Mouse (Mus musculus) erythroblast, embryonic 14.5 days (primary cell): ENCODE measurements at regions not wholly inside any gene's neighbourhood (a gene's known extent, or its start where the extent isn't known, plus 50 kb on each side); places are given as distances from the start of the nearest gene placed in this dataset.

ENCODE experiments used
- H3K27me3 ChIP-seq: 2 replicates; pipeline ENCODE4 v1.6.1; 2012; ENCODE audit warnings: inconsistent platforms; ENCODE audit not compliant: control insufficient read depth
- H3K36me3 ChIP-seq: 2 replicates; pipeline ENCODE4 v1.6.1; 2012; ENCODE audit warnings: mild to moderate bottlenecking, inconsistent platforms; ENCODE audit not compliant: control insufficient read depth
- H3K4me1 ChIP-seq: 2 replicates; pipeline ENCODE4 v1.6.1; 2012; ENCODE audit warnings: inconsistent platforms; ENCODE audit not compliant: control insufficient read depth
- H3K4me3 ChIP-seq: replicated peaks from 2 replicates; pipeline ENCODE3; 2012; ENCODE audit warnings: moderate library complexity, mild to moderate bottlenecking, inconsistent platforms
- H3K9me3 ChIP-seq: 2 replicates; pipeline ENCODE4 v1.6.1; 2012; ENCODE audit warnings: low read length, inconsistent platforms, mixed read lengths; ENCODE audit not compliant: control insufficient read depth
- GATA1 ChIP-seq: IDR thresholded peaks from 2 replicates; pipeline ENCODE4 v1.6.1; 2012; ENCODE audit warnings: low read length, inconsistent platforms, mixed read lengths
- TAL1 ChIP-seq: IDR thresholded peaks from 3 replicates; pipeline ENCODE4 v1.6.1; 2012; ENCODE audit warnings: low read length, inconsistent platforms, mixed read lengths

GRCm38 (mm10) chr13:97438277-97438676 lies 197.4 kb downstream of the Enc1 start:
- no peak overlapping the region for H3K4me3 ChIP-seq
- peaks cover 91% of the 10 kb centered on the region for H3K27me3 ChIP-seq
- H3K4me1 ChIP-seq = peaks cover 15% of the 10 kb centered on the region

GRCm38 (mm10) chr13:97436719-97437350 lies 195.9 kb downstream of the Enc1 start:
- H3K4me1 ChIP-seq = peaks cover 7% of the 10 kb centered on the region
- H3K4me3 ChIP-seq = no peak overlapping the region
- peaks cover 92% of the 10 kb centered on the region for H3K27me3 ChIP-seq
- no peaks in the 10 kb centered on the region for H3K36me3 ChIP-seq
- TF ChIP-seq TAL1 (no peak), GATA1 (no peak)
- H3K9me3 ChIP-seq = no peaks in the 10 kb centered on the region

More at GRCm38 (mm10) chr13:97438277-97438676, 197.4 kb downstream of the Enc1 start:
- Histone ChIP-seq H3K9me3 (no peaks in the 10 kb centered on the region), H3K36me3 (no peaks in the 10 kb centered on the region)
- no peak for TF ChIP-seq GATA1
- TF ChIP-seq TAL1 = no peak

DNA sequence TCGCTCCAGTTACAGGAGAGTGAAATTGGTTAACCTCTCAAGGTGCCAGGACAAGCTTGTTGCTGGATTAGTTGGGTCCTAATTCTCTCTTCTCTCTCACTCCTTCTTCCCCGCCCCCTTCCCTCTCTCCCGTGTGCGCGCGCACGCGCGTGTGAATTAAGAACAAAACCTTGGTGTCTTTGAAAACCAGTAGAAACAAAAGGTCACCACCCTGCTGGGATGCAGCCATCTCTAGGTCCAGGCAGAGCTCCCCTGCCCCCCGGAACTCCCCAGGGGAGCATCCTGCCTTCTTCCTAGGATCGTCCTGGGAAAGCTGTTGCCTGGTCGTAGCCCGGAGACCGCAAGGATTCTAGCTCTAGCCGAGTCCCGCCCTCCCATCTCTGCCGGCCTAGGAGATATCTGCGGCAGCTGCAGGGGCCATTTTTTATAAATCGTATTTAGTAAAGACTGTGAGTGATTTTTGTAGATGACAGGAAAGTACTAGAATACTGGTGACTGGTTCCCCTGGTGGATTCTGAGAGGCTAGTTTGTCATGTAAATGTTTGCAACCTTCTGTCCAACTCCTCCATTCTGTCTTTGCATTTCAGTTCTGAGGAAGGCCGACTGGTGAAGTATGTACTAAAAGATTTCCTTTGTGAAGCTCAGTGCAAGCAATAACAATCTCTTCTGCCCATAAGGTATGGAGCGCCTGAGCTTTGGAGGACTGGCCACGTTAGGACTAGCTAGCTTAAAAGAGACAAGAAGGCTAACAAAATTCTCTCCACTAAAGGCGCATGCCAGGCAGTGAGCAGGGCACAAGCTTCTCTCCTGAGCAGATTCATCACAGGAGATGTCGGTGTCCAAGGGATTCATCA lies 195.2 kb downstream of the Enc1 start:
- peak overlapping the region; percentile 14 for H3K4me3 ChIP-seq
- peaks cover 86% of the 10 kb centered on the region for H3K27me3 ChIP-seq
- TF ChIP-seq TAL1 = no peak
- no peak for TF ChIP-seq GATA1
- peaks cover 7% of the 10 kb centered on the region for H3K4me1 ChIP-seq
- no peaks in the 10 kb centered on the region for H3K9me3 ChIP-seq
- H3K36me3 ChIP-seq = no peaks in the 10 kb centered on the region

DNA sequence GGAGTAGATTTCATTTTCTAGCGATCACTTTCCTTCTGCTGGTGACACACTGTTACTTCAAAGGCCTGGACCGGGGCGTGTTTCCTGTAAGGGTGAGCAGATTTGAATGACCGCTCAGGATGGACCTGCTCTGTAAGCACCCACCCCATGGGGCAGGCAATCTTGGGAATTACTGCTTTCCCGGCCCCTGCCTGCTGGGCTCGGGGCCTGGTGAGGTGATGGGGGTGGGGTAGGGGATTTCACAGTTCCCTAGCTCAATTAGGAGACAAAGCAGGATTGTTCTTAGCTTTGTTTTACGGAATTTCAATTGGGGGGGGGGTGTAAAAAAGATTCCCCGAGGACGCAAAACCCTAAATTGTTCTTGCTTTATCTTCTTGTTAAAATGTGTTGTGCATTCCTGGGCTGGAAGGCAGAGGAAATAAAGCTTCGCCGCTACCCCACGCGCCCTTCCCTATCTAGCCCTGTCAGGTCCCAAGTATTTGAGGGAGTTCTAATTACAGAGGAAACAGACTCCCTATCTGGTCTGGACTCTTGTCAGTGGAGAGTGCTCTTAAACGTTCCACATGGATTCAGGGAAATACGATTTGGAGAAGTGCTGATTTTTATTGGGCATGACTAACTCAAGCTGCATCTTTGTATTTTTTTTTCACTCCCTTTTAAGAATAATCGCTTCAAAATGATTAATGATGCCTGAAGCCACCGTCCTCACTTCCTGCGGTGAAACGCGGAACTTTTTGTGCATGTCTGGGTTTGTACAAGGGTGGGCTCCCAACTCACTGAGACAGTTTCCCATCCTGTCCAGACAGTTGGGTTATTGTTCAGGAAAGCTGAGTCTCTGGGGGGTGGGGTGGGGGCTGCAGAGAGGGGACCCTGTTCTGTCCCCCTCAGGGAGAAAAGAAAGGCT lies 194.3 kb downstream of the Enc1 start:
- TF ChIP-seq GATA1 (no peak), TAL1 (no peak)
- H3K4me1 ChIP-seq = peaks cover 7% of the 10 kb centered on the region
- H3K27me3 ChIP-seq = peaks cover 81% of the 10 kb centered on the region
- H3K4me3 ChIP-seq = no peak overlapping the region
- H3K9me3 ChIP-seq = no peaks in the 10 kb centered on the region
- no peaks in the 10 kb centered on the region for H3K36me3 ChIP-seq

GRCm38 (mm10) chr13:97434167-97434566 lies 193.3 kb downstream of the Enc1 start:
- Histone ChIP-seq H3K27me3 (peaks cover 72% of the 10 kb centered on the region), H3K9me3 (no peaks in the 10 kb centered on the region), H3K36me3 (no peaks in the 10 kb centered on the region), H3K4me3 (no peak overlapping the region), H3K4me1 (peaks cover 4% of the 10 kb centered on the region)
- no peak for TF ChIP-seq TAL1

DNA sequence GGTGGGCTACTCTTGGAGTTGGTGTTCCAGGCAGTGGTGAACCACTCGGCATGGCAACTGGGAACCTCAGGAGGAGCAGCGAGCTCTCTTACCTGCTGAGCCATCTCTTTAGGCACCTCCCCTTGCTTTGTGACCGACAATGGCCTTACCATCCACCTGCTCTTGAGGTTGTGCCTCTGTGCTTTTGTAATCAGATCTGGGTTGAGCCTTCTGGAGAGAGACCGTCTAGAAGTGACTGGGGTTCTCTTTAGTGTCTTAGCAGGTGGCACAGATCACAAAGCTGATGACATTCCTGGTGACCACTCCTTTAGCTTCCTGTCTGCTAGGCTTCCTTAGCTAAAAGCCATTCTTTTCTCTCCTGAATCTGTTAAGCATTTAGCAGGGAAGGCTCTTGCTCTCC lies 191.7 kb downstream of the Enc1 start:
- no peaks in the 10 kb centered on the region for H3K9me3 ChIP-seq
- H3K4me3 ChIP-seq = no peak overlapping the region
- H3K36me3 ChIP-seq = no peaks in the 10 kb centered on the region
- H3K4me1 ChIP-seq = peaks cover 2% of the 10 kb centered on the region; the same call in 1 of the 2 replicates
- H3K27me3 ChIP-seq = peaks cover 56% of the 10 kb centered on the region
- no peak for TF ChIP-seq TAL1
- no peak for TF ChIP-seq GATA1

GRCm38 (mm10) chr13:97430885-97431284 lies 190.0 kb downstream of the Enc1 start:
- H3K4me3 ChIP-seq = no peak overlapping the region
- no peak for TF ChIP-seq TAL1
- TF ChIP-seq GATA1 = no peak
- H3K36me3 ChIP-seq = no peaks in the 10 kb centered on the region
- peaks cover 2% of the 10 kb centered on the region; the same call in 1 of the 2 replicates for H3K4me1 ChIP-seq
- H3K27me3 ChIP-seq = peaks cover 43% of the 10 kb centered on the region
- H3K9me3 ChIP-seq = no peaks in the 10 kb centered on the region

DNA sequence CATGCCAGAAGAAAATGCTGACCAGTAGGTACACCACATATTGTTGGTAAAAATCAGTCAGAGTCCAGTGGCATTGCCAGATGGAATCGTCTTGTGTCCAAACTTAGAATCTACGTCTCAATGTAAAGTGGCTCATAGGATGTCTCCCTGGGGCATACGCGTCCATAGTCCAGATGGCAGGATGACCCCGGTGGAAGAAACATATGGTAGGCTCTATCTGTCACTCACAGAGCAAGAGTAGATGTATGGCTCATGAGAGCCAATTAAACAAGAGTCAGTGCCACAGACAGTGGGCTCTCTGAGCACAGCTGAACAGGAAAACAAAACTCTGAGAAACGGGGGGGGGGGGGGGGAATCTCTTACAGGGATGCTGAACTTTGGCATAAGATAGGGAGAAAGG lies 187.3 kb downstream of the Enc1 start:
- H3K4me1 ChIP-seq = 0 out of 2 replicates have a peak, but pooled peaks cover 2% of the 10 kb centered on the region
- TF ChIP-seq TAL1 (no peak), GATA1 (no peak)
- peaks cover 16% of the 10 kb centered on the region for H3K27me3 ChIP-seq
- H3K9me3 ChIP-seq = no peaks in the 10 kb centered on the region
- H3K4me3 ChIP-seq = no peak overlapping the region
- H3K36me3 ChIP-seq = no peaks in the 10 kb centered on the region
